Mouse (Mus musculus) liver, embryonic 14.5 days (tissue): ENCODE measurements around the gene Npr1.

Experiments
- CTCF ChIP-seq: IDR thresholded peaks from 2 replicates; pipeline ENCODE4 v1.5.1; 2016; ENCODE audit warnings: antibody characterized with exemption, low read depth, control low read depth
- EP300 ChIP-seq: IDR thresholded peaks from 2 replicates; pipeline ENCODE4 v1.6.1; 2016; ENCODE audit warnings: antibody characterized with exemption, low read depth

DNA sequence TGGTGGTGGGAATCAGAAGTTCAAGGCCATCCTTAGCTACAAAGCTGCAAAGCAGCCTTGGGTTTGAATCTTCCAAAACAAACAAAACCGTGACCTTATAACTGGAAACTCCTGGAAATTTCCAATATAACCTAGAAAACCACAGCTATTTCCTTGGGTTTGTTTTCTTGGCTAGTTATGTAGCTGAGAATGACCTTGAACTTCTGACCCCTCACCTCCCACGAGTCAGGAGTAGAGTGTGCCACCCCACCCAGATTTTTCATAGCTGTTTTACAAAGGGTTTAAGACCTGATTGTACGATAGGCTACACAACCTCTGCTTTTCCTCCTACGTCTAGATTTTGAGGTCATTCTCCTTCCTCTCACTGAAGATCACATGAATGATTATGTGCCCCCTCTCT lies 28.5 kb downstream of the Npr1 start:
- TF ChIP-seq EP300 (no peak), CTCF (no peak)
